Mouse (Mus musculus) brain, adult 2 months (tissue): ENCODE measurements around the gene Kifc3.

Experiments
- DNase-seq: peaks from one replicate; pipeline ENCODE4 v3.0.0; 2011; ENCODE audit warnings: low read depth, low spot score

The Kifc3 gene

GRCm38 (mm10) chr8:95079305-95079704, 123.3 kb downstream of the Kifc3 start:
- DNase-seq, result no peak

- peak; percentile 83 for DNase-seq
Observed at GRCm38 (mm10) chr8:95078055-95078454, 124.6 kb downstream of the Kifc3 start.

- peak; percentile 82 for DNase-seq
Observed at GRCm38 (mm10) chr8:95076151-95076550, 126.5 kb downstream of the Kifc3 start.

GRCm38 (mm10) chr8:95075504-95075903, 127.1 kb downstream of the Kifc3 start:
- DNase-seq, result no peak

- peak; percentile 66 for DNase-seq
Observed at GRCm38 (mm10) chr8:95067582-95067981, 135.0 kb downstream of the Kifc3 start.

- peak; percentile 93 for DNase-seq
Observed at GRCm38 (mm10) chr8:95064531-95064930, 138.1 kb downstream of the Kifc3 start.

GRCm38 (mm10) chr8:95059812-95060533, 142.6 kb downstream of the Kifc3 start:
- DNase-seq, result no peak

- no peak for DNase-seq
Observed at GRCm38 (mm10) chr8:95058661-95059060, 144.0 kb downstream of the Kifc3 start.

- DNase-seq, result no peak
Observed at GRCm38 (mm10) chr8:95056414-95056813, 146.2 kb downstream of the Kifc3 start.

GRCm38 (mm10) chr8:95054927-95055510, 147.6 kb downstream of the Kifc3 start, which contains the start of gene Drc7:
Gene Drc7 (plus strand): TSS chr8:95055103.
- peak; percentile 62 for DNase-seq

- DNase-seq, result no peak
Observed at GRCm38 (mm10) chr8:95054438-95054837, 148.2 kb downstream of the Kifc3 start.
